In genomic region chr11:29246883-29247650, GRCm38 (mm10) we compare ENCODE assay signal across 8 mouse cellular contexts. TPM values are rescaled to one million over a fixed set of nuclear protein-coding genes. Genes with fewer than 3 reads are reported as not detected.
DNase-seq lines count a peak whose midpoint lies in the region; ATAC-seq lines count a peak whose summit lies in the region.

Gene Cfap36 (minus strand): TSS chr11:29247409.

- H3K27me3 ChIP-seq in hindbrain, embryonic 14.5 days (ENCODE audit: control insufficient read depth, insufficient read depth, low read length), result no peaks in the 10 kb centered on the region

- peak within 1 kb of the TSS; percentile 84 for H3K27ac ChIP-seq in hindbrain, embryonic 14.5 days

- peak; percentile 99 for DNase-seq in R1 (ENCODE audit: low read depth, low spot score)
- DNase-seq in cerebellum, postnatal 25 days, result peak; percentile 88 to 94
- peak; percentile 72 to 82 for DNase-seq in frontal cortex, postnatal 25 days (ENCODE audit: low spot score in 2 of 2)
- peak; percentile 97 for DNase-seq in hindbrain, embryonic 14.5 days (ENCODE audit: low spot score)
- peak; percentile 86 to 88 for DNase-seq in layer of hippocampus, postnatal 36 days
- DNase-seq in lung, postnatal 36 days, result peak; percentile 97
- DNase-seq in retina, postnatal 1 day, result peak; percentile 99
- DNase-seq in urinary bladder, adult 18-20 months (ENCODE audit: low spot score in 2 of 2), result peak; percentile 82 to 86

- H3K4me2 ChIP-seq in hindbrain, embryonic 14.5 days (replicated peaks), result peak within 1 kb of the TSS; percentile 65

- H3K4me1 ChIP-seq in hindbrain, embryonic 14.5 days (replicated peaks; ENCODE audit: control insufficient read depth, insufficient read depth, low read length), result peaks cover 16% of the 10 kb centered on the region

- peak; percentile 100 for ATAC-seq in hindbrain, embryonic 14.5 days (ENCODE audit: low FRiP score)

- peak within 1 kb of the TSS; percentile 72 for H3K9ac ChIP-seq in hindbrain, embryonic 14.5 days

- WGBS in hindbrain, embryonic 14.5 days, result under 1% methylated on average over 53 of the region's 53 CpGs

- H3K4me3 ChIP-seq in hindbrain, embryonic 14.5 days (replicated peaks; ENCODE audit: low read length), result peak within 1 kb of the TSS; percentile 79

- H3K36me3 ChIP-seq in hindbrain, embryonic 14.5 days (replicated peaks; ENCODE audit: control insufficient read depth, insufficient read depth), result peaks cover 28% of the 10 kb centered on the region

- no peaks in the 10 kb centered on the region for H3K9me3 ChIP-seq in hindbrain, embryonic 14.5 days (ENCODE audit: control insufficient read depth, low read length)

RNA-seq across cellular contexts. Expression of gene Cfap36, which starts in this region (rescaled TPM):
- polyA plus RNA-seq in hindbrain, embryonic 14.5 days (2014; fragmentation: Nextera tagmentation; extraction: Ambion mirVana), result 118 and 121 TPM in 2 replicates
- total RNA-seq in layer of hippocampus, postnatal 36 days (2021), result 100 to 1,000 TPM; 121 to 128 TPM

Comparison
In these comparisons a context has a peak if more than half of its experiments do, and no peak if none do; other contexts are left out.
1. Peak in every context shown above with its lines: DNase-seq, ATAC-seq, H3K4me3 ChIP-seq and H3K27ac ChIP-seq.